Mouse (Mus musculus): ENCODE measurements at regions not wholly inside any gene's neighbourhood (a gene's known extent, or its start where the extent isn't known, plus 50 kb on each side); places are given as distances from the start of the nearest gene placed in this dataset.

- Histone ChIP-seq H3K79me2 (replicated peaks; ENCODE audit: control insufficient read depth, extremely low read depth, insufficient read depth, poor library complexity, severe bottlenecking) (no peaks in the 10 kb centered on the region), H3K36me3 (replicated peaks in 1 of 2; ENCODE audit: control insufficient read depth in 1 of 2, insufficient read depth in 1 of 2, low read length in 1 of 2) (no peaks in the 10 kb centered on the region), H3K9me3 (replicated peaks; ENCODE audit: low read length) (peaks cover 19% of the 10 kb centered on the region), H3K4me1 (ENCODE audit: control insufficient read depth in 1 of 2, insufficient read depth in 2 of 2) (no peaks in the 10 kb centered on the region), H3K4me2 (ENCODE audit: insufficient read depth, low read depth, poor library complexity, severe bottlenecking) (no peak overlapping the region), H3K9ac (ENCODE audit: insufficient read depth, low read depth) (no peak overlapping the region), H3K27me3 (replicated peaks) (no peaks in the 10 kb centered on the region), H3K4me3 (replicated peaks in 1 of 3; ENCODE audit: low read depth in 2 of 3, low read length in 2 of 3, poor library complexity in 1 of 3) (no peak overlapping the region), H3K27ac (ENCODE audit: insufficient read depth, low read depth) (no peak overlapping the region)
- dilution Hi-C loops (cut with MboI; ENCODE audit: extremely low pct_ligation_motif_present, extremely low pct_unique_long_range_greater_than_20kb, low sequenced_read_pairs) (no loop called here), in situ Hi-C loops (cut with MboI; ENCODE audit: low pct_ligation_motif_present, low pct_unique_long_range_greater_than_20kb, low sequenced_read_pairs) (no loop called here)
- no peak for DNase-seq (ENCODE audit: extremely low read depth)
- TF ChIP-seq MAFK (IDR thresholded peaks at IDR 0.05; ENCODE audit: insufficient replicate concordance, low read length) (no peak), ZMIZ1 (IDR thresholded peaks at IDR 0.05; ENCODE audit: low read depth, low read length) (no peak), ETS1 (conservative IDR thresholded peaks at IDR 0.05; ENCODE audit: low read depth, low read length) (no peak), CHD1 (IDR thresholded peaks at IDR 0.05; ENCODE audit: low read depth, low read length) (no peak), UBTF (IDR thresholded peaks at IDR 0.05; ENCODE audit: low read depth, low read length) (no peak), RAD21 (IDR thresholded peaks at IDR 0.05; ENCODE audit: low read depth, low read length) (no peak), MAX (IDR thresholded peaks at IDR 0.05; ENCODE audit: low read length) (no peak)
Measured at GRCm38 (mm10) chr12:46194173-46194572, 624.6 kb downstream of the Nova1 start.

Measured in CH12.LX (cell line).